Mouse (Mus musculus) frontal cortex, postnatal 14 days (tissue): ENCODE results near the gene Eml4.
A peak's percentile ranks its signal among the peaks of the same experiment; 100 is the strongest.

Source experiments
- DNase-seq, 2 experiments: peaks; one replicate each; pipeline ENCODE4 v3.0.0; 2022; ENCODE audit warnings: low spot score in 2 of 2

Eml4 gene

GRCm38 (mm10) chr17:83379366-83379765 lies 28.6 kb downstream of the Eml4 start:
- no peak for DNase-seq

- DNase-seq = no peak
Observed at GRCm38 (mm10) chr17:83379791-83380190, 29.1 kb downstream of the Eml4 start.

GRCm38 (mm10) chr17:83382752-83383151 lies 32.0 kb downstream of the Eml4 start:
- no peak for DNase-seq

- no peak for DNase-seq
Observed at GRCm38 (mm10) chr17:83384981-83385380, 34.2 kb downstream of the Eml4 start.

GRCm38 (mm10) chr17:83387161-83387560 lies 36.4 kb downstream of the Eml4 start:
- DNase-seq = no peak

- no peak for DNase-seq
Observed at GRCm38 (mm10) chr17:83394013-83394412, 43.3 kb downstream of the Eml4 start.

- no peak for DNase-seq
Observed at GRCm38 (mm10) chr17:83397571-83398100, 46.9 kb downstream of the Eml4 start.

- DNase-seq = no peak
Observed at GRCm38 (mm10) chr17:83398756-83399155, 48.0 kb downstream of the Eml4 start.

GRCm38 (mm10) chr17:83430607-83431006 lies 79.9 kb downstream of the Eml4 start:
- DNase-seq = no peak

- no peak for DNase-seq
Observed at GRCm38 (mm10) chr17:83443406-83443805, 92.7 kb downstream of the Eml4 start.

GRCm38 (mm10) chr17:83449583-83449982 lies 98.9 kb downstream of the Eml4 start:
- DNase-seq = no peak

GRCm38 (mm10) chr17:83451367-83451766 lies 100.6 kb downstream of the Eml4 start:
- no peak for DNase-seq

- DNase-seq = no peak
Observed at GRCm38 (mm10) chr17:83451796-83452195, 101.1 kb downstream of the Eml4 start.

GRCm38 (mm10) chr17:83452451-83452850 lies 101.7 kb downstream of the Eml4 start:
- DNase-seq = no peak

GRCm38 (mm10) chr17:83453587-83453986 lies 102.9 kb downstream of the Eml4 start:
- DNase-seq = no peak

- no peak for DNase-seq
Observed at GRCm38 (mm10) chr17:83457271-83457670, 106.5 kb downstream of the Eml4 start.

- DNase-seq = no peak
Observed at GRCm38 (mm10) chr17:83465969-83466368, 115.2 kb downstream of the Eml4 start.

GRCm38 (mm10) chr17:83466697-83467251 lies 116.0 kb downstream of the Eml4 start:
- no peak for DNase-seq

- DNase-seq = no peak
Observed at GRCm38 (mm10) chr17:83469586-83469985, 118.9 kb downstream of the Eml4 start.

- DNase-seq = no peak
Observed at GRCm38 (mm10) chr17:83477089-83477488, 126.4 kb downstream of the Eml4 start.

GRCm38 (mm10) chr17:83481551-83481950 lies 130.8 kb downstream of the Eml4 start:
- DNase-seq = peak in 1 of 2 experiments; percentile 15

- no peak for DNase-seq
Observed at GRCm38 (mm10) chr17:83482817-83483536, 132.2 kb downstream of the Eml4 start.

- DNase-seq = no peak
Observed at GRCm38 (mm10) chr17:83483784-83484183, 133.1 kb downstream of the Eml4 start.
